Mouse (Mus musculus) G1E (cell line): ENCODE data around the gene Twist2. TPM values are rescaled to one million over a fixed set of nuclear protein-coding genes. Genes with fewer than 3 reads are reported as not detected.

Experiments
- ATAC-seq: 2 replicates; pipeline ENCODE4 v1.8.0; 2016; ENCODE audit warnings: mild to moderate bottlenecking; ENCODE audit not compliant: insufficient number of reproducible peaks, poor library complexity, low FRiP score, severe bottlenecking; ENCODE audit errors: extremely low read depth
- DNase-seq: peaks from one replicate; pipeline ENCODE4 v3.0.0; 2012; ENCODE audit warnings: low spot score
- H3K27me3 ChIP-seq: 2 replicates; pipeline ENCODE4 v1.6.1; 2012; ENCODE audit warnings: mild to moderate bottlenecking, low read length, inconsistent platforms; ENCODE audit not compliant: insufficient read depth
- H3K36me3 ChIP-seq: replicated peaks from 2 replicates; pipeline ENCODE3; 2012; ENCODE audit warnings: mild to moderate bottlenecking, inconsistent platforms
- H3K4me1 ChIP-seq: 2 replicates; pipeline ENCODE4 v1.6.1; 2012; ENCODE audit warnings: low read depth, low read length, inconsistent platforms, mixed read lengths; ENCODE audit not compliant: insufficient read depth
- H3K4me3 ChIP-seq: 2 replicates; pipeline ENCODE4 v1.5.1; 2012; ENCODE audit warnings: low read depth, mild to moderate bottlenecking, inconsistent platforms, low read length, moderate library complexity, mixed read lengths
- H3K9me3 ChIP-seq: replicated peaks from 2 replicates; pipeline ENCODE4 v1.6.1; 2012; ENCODE audit warnings: inconsistent platforms
- CTCF ChIP-seq: IDR thresholded peaks from 2 replicates; pipeline ENCODE4 v1.5.1; 2012; ENCODE audit warnings: low read depth, low read length, inconsistent platforms, mixed read lengths
- GATA1 ChIP-seq: IDR thresholded peaks from 2 replicates; pipeline ENCODE4 v1.6.1; 2012; ENCODE audit warnings: borderline replicate concordance, low read length, inconsistent platforms, mixed read lengths
- GATA2 ChIP-seq: IDR thresholded peaks from 2 replicates; pipeline ENCODE4 v1.6.1; 2012; ENCODE audit warnings: low read depth, low read length, inconsistent platforms, borderline replicate concordance
- POLR2AphosphoS5 ChIP-seq: IDR thresholded peaks from 2 replicates; pipeline ENCODE4 v1.6.1; 2012; ENCODE audit warnings: low read depth, low read length, inconsistent platforms; ENCODE audit not compliant: insufficient replicate concordance
- TAL1 ChIP-seq: conservative IDR thresholded peaks from 2 replicates; pipeline ENCODE4 v1.6.1; 2012; ENCODE audit warnings: low read depth, low read length, inconsistent platforms, mixed read lengths
- polyA plus RNA-seq: library from polyadenylated mRNA; stranded (reverse); fragments of >175 nt; gene quantifications from 2 replicates; pipeline ENCODE4 v1.2.3, GENCODE M21; 2012
- total RNA-seq, 2 experiments: library from RNA; stranded (forward) in 1 of 2; stranded (reverse) in 1 of 2; fragments of 200-1000 nt in 1 of 2; fragments of >200 nt in 1 of 2; fragmentation: Nextera tagmentation in 1 of 2; gene quantifications; 2 replicates each; pipeline ENCODE4 v1.2.3; 2014 to 2017

Twist2 gene
- total and polyA plus RNA-seq, 3 experiments: 0.05 TPM; not detected in 2

- no peaks in the 10 kb centered on the region for H3K36me3 ChIP-seq
- H3K4me3 ChIP-seq: no peak overlapping the region
- no peaks in the 10 kb centered on the region for H3K9me3 ChIP-seq
- H3K27me3 ChIP-seq: peaks cover 28% of the 10 kb centered on the region
- DNase-seq (no peak), ATAC-seq (no peak)
- H3K4me1 ChIP-seq: no peaks in the 10 kb centered on the region
- no peak for TF ChIP-seq POLR2AphosphoS5
- TF ChIP-seq GATA2: no peak
- TF ChIP-seq TAL1: no peak
- TF ChIP-seq GATA1: no peak
- TF ChIP-seq CTCF: no peak
Measured at GRCm38 (mm10) chr1:91825261-91825660, 24.0 kb downstream of the Twist2 start.

- no peak for ATAC-seq
- Histone ChIP-seq H3K36me3 (no peaks in the 10 kb centered on the region), H3K27me3 (peaks cover 17% of the 10 kb centered on the region), H3K9me3 (no peaks in the 10 kb centered on the region), H3K4me1 (no peaks in the 10 kb centered on the region), H3K4me3 (no peak overlapping the region)
- no peak for DNase-seq
- TF ChIP-seq CTCF (no peak), POLR2AphosphoS5 (no peak), GATA1 (no peak), TAL1 (no peak), GATA2 (no peak)
Measured at GRCm38 (mm10) chr1:91831978-91832377, 30.7 kb downstream of the Twist2 start.

- H3K27me3 ChIP-seq: peaks cover 5% of the 10 kb centered on the region; the same call in 1 of the 2 replicates
- no peak overlapping the region for H3K4me3 ChIP-seq
- TF ChIP-seq GATA2 (no peak), CTCF (no peak), TAL1 (no peak), GATA1 (no peak), POLR2AphosphoS5 (no peak)
- H3K9me3 ChIP-seq: no peaks in the 10 kb centered on the region
- H3K4me1 ChIP-seq: no peaks in the 10 kb centered on the region
- no peaks in the 10 kb centered on the region for H3K36me3 ChIP-seq
- ATAC-seq (no peak), DNase-seq (no peak)
Measured at GRCm38 (mm10) chr1:91839557-91839956, 38.3 kb downstream of the Twist2 start.

GRCm38 (mm10) chr1:91839979-91840378 is 38.7 kb downstream of the Twist2 start:
- Histone ChIP-seq H3K4me3 (no peak overlapping the region), H3K9me3 (no peaks in the 10 kb centered on the region), H3K36me3 (no peaks in the 10 kb centered on the region), H3K27me3 (peaks cover 6% of the 10 kb centered on the region; the same call in 1 of the 2 replicates), H3K4me1 (no peaks in the 10 kb centered on the region)
- no peak for ATAC-seq
- TF ChIP-seq GATA2 (no peak), TAL1 (no peak), GATA1 (no peak), POLR2AphosphoS5 (no peak), CTCF (no peak)
- DNase-seq: no peak

GRCm38 (mm10) chr1:91844236-91844635 is 43.0 kb downstream of the Twist2 start:
- no peak for DNase-seq
- no peak for TF ChIP-seq GATA1
- no peak for TF ChIP-seq TAL1
- no peak for TF ChIP-seq CTCF
- TF ChIP-seq GATA2: no peak
- TF ChIP-seq POLR2AphosphoS5: no peak
- Histone ChIP-seq H3K27me3 (peaks cover 2% of the 10 kb centered on the region; the same call in 1 of the 2 replicates), H3K4me1 (no peaks in the 10 kb centered on the region), H3K36me3 (no peaks in the 10 kb centered on the region), H3K9me3 (no peaks in the 10 kb centered on the region), H3K4me3 (no peak overlapping the region)
- no peak for ATAC-seq

- no peaks in the 10 kb centered on the region for H3K9me3 ChIP-seq
- DNase-seq (no peak), ATAC-seq (no peak)
- H3K36me3 ChIP-seq: no peaks in the 10 kb centered on the region
- H3K4me3 ChIP-seq: no peak overlapping the region
- H3K27me3 ChIP-seq: peaks cover 2% of the 10 kb centered on the region; the same call in 1 of the 2 replicates
- no peaks in the 10 kb centered on the region for H3K4me1 ChIP-seq
- TF ChIP-seq TAL1 (no peak), GATA1 (no peak), CTCF (no peak), POLR2AphosphoS5 (no peak), GATA2 (no peak)
Measured at GRCm38 (mm10) chr1:91844681-91845379, 43.6 kb downstream of the Twist2 start.

- ATAC-seq (no peak), DNase-seq (no peak)
- H3K9me3 ChIP-seq: no peaks in the 10 kb centered on the region
- peaks cover 2% of the 10 kb centered on the region; the same call in 1 of the 2 replicates for H3K27me3 ChIP-seq
- no peaks in the 10 kb centered on the region for H3K4me1 ChIP-seq
- no peak overlapping the region for H3K4me3 ChIP-seq
- H3K36me3 ChIP-seq: no peaks in the 10 kb centered on the region
- TF ChIP-seq POLR2AphosphoS5 (no peak), GATA1 (no peak), TAL1 (no peak), CTCF (no peak), GATA2 (no peak)
Measured at GRCm38 (mm10) chr1:91845380-91845957, 44.2 kb downstream of the Twist2 start.
